ENCODE assay signal across 9 mouse cellular contexts in genomic region chr2:135692568-135693488, GRCm38 (mm10). TPM values are rescaled to one million over a fixed set of nuclear protein-coding genes. Genes with fewer than 3 reads are reported as not detected.
DNase-seq lines count a peak whose midpoint lies in the region; ATAC-seq and TF ChIP-seq lines count a peak whose summit lies in the region.
"Had no signal": no experiment of that assay in that cellular context is flagged by ENCODE, and none has a peak within 500 bp of the region (broad histone marks: within the 10 kb centered on the region; RNA-seq: fewer than 3 reads in every experiment).

No protein-coding gene starts in this region.

- H3K27ac ChIP-seq in liver, postnatal 0 days (ENCODE audit: low read depth): peak overlapping the region; percentile 62
- no peak overlapping the region for H3K27ac ChIP-seq in liver, embryonic 11.5 days (ENCODE audit: low read depth, low read length)
- no peak overlapping the region for H3K27ac ChIP-seq in limb, embryonic 11.5 days (replicated peaks; ENCODE audit: low read depth, low read length)
- H3K27ac ChIP-seq: stomach, embryonic 15.5 days had no signal

- intact Hi-C loops in heart, postnatal 14 days (cut with DNase I): loop anchor here (2.0 kb wide), 2 partner anchors 34 to 132 kb away; partner anchors contain the start of gene Plcb4

- H3K36me3 ChIP-seq in liver, postnatal 0 days (replicated peaks; ENCODE audit: insufficient read depth, low read length): no peaks in the 10 kb centered on the region
- H3K36me3 ChIP-seq in liver, embryonic 11.5 days (ENCODE audit: control insufficient read depth, insufficient read depth, low read length): no peaks in the 10 kb centered on the region
- H3K36me3 ChIP-seq in limb, embryonic 11.5 days (ENCODE audit: control insufficient read depth, insufficient read depth, low read length): no peaks in the 10 kb centered on the region
- H3K36me3 ChIP-seq: stomach, embryonic 15.5 days had no signal

- no peaks in the 10 kb centered on the region for H3K9me3 ChIP-seq in liver, postnatal 0 days (ENCODE audit: low read length)
- no peaks in the 10 kb centered on the region for H3K9me3 ChIP-seq in liver, embryonic 11.5 days (ENCODE audit: control insufficient read depth, low read length)
- H3K9me3 ChIP-seq in limb, embryonic 11.5 days (ENCODE audit: control insufficient read depth, low read length): no peaks in the 10 kb centered on the region
- H3K9me3 ChIP-seq: stomach, embryonic 15.5 days had no signal

- H3K9ac ChIP-seq in liver, postnatal 0 days (replicated peaks): no peak overlapping the region
- H3K9ac ChIP-seq in liver, embryonic 11.5 days (ENCODE audit: low read depth, low read length): no peak overlapping the region
- no peak overlapping the region for H3K9ac ChIP-seq in limb, embryonic 11.5 days (ENCODE audit: low read length)
- H3K9ac ChIP-seq: stomach, embryonic 15.5 days had no signal

- H3K4me3 ChIP-seq in liver, postnatal 0 days (ENCODE audit: low read depth, low read length): no peak overlapping the region
- H3K4me3 ChIP-seq in liver, embryonic 11.5 days (ENCODE audit: low read depth, low read length): no peak overlapping the region
- no peak overlapping the region for H3K4me3 ChIP-seq in limb, embryonic 11.5 days (ENCODE audit: low read depth, low read length)
- H3K4me3 ChIP-seq: stomach, embryonic 15.5 days had no signal

- no peak for TF ChIP-seq CTCF in liver, postnatal 0 days (IDR thresholded peaks at IDR 0.05; ENCODE audit: low read depth)

- peak; percentile 55 for TF ChIP-seq EP300 in liver, postnatal 0 days (IDR thresholded peaks at IDR 0.05; ENCODE audit: low read depth)

- peak; percentile 66 for ATAC-seq in liver, postnatal 0 days
- no peak for ATAC-seq in liver, embryonic 11.5 days (replicated peaks; ENCODE audit: low FRiP score)
- ATAC-seq in limb, embryonic 11.5 days (ENCODE audit: insufficient number of reproducible peaks, low FRiP score, low TSS enrichment, low read depth): peak; percentile 71; the same call in 1 of the 2 replicates

- H3K27me3 ChIP-seq in liver, postnatal 0 days (ENCODE audit: insufficient read depth, low read length): no peaks in the 10 kb centered on the region
- no peaks in the 10 kb centered on the region for H3K27me3 ChIP-seq in liver, embryonic 11.5 days (replicated peaks; ENCODE audit: control insufficient read depth, insufficient read depth, low read length)
- H3K27me3 ChIP-seq in limb, embryonic 11.5 days (ENCODE audit: control insufficient read depth, insufficient read depth, low read length): no peaks in the 10 kb centered on the region
- H3K27me3 ChIP-seq: stomach, embryonic 15.5 days had no signal

- WGBS in liver, postnatal 0 days (ENCODE audit: insufficient replicate concordance): 47% methylated on average over 12 of the region's 12 CpGs
- WGBS in liver, embryonic 11.5 days: 50% methylated on average over 12 of the region's 12 CpGs
- 32% methylated on average over 12 of the region's 12 CpGs for WGBS in limb, embryonic 11.5 days

- DNase-seq in liver, postnatal 0 days: peak; percentile 19
- no peak for DNase-seq in liver, embryonic 11.5 days (ENCODE audit: low spot score)
- peak; percentile 36 for DNase-seq in embryo, embryonic 9.5 days (ENCODE audit: extremely low spot score)
- DNase-seq in heart, postnatal 14 days: peak; percentile 56 to 64
- peak; percentile 54 for DNase-seq in limb, embryonic 11.5 days (ENCODE audit: low spot score)
- DNase-seq in telencephalon, adult 2 months (ENCODE audit: low read depth, low spot score): peak; percentile 29
- DNase-seq in thymus, postnatal 0 days (ENCODE audit: low spot score): no peak
- no peak for DNase-seq in layer of hippocampus, adult 8-10 months (ENCODE audit: low spot score in 2 of 2)

- H3K4me1 ChIP-seq in liver, postnatal 0 days (ENCODE audit: insufficient read depth): no peaks in the 10 kb centered on the region
- H3K4me1 ChIP-seq in liver, embryonic 11.5 days (replicated peaks; ENCODE audit: control insufficient read depth, insufficient read depth, low read length): peaks cover 5% of the 10 kb centered on the region; the same call in 1 of the 2 replicates
- H3K4me1 ChIP-seq in limb, embryonic 11.5 days (ENCODE audit: control insufficient read depth, insufficient read depth, low read length): peaks cover 8% of the 10 kb centered on the region
- H3K4me1 ChIP-seq: stomach, embryonic 15.5 days had no signal

- H3K4me2 ChIP-seq in liver, postnatal 0 days (ENCODE audit: low read depth, low read length): no peak overlapping the region
- H3K4me2 ChIP-seq in liver, embryonic 11.5 days: no peak overlapping the region
- no peak overlapping the region for H3K4me2 ChIP-seq in limb, embryonic 11.5 days (ENCODE audit: low read depth, severe bottlenecking)
- H3K4me2 ChIP-seq: stomach, embryonic 15.5 days had no signal

RNA-seq across cellular contexts. Expression of gene Plcb4, which starts 34.0 kb away (rescaled TPM):
- 2.3 and 2.8 TPM in 2 replicates for polyA plus RNA-seq in liver, postnatal 0 days (2015; fragmentation: Nextera tagmentation; extraction: Ambion mirVana)
- polyA plus RNA-seq in liver, embryonic 11.5 days (2014; fragmentation: Nextera tagmentation; extraction: Ambion mirVana): 7.8 and 10.3 TPM in 2 replicates
- total RNA-seq in heart, postnatal 14 days (2021): 10 to 100 TPM; 82.1 to 93.1 TPM
- 12.4 and 14.0 TPM in 2 replicates for polyA plus RNA-seq in limb, embryonic 11.5 days (2014; fragmentation: Nextera tagmentation; extraction: Ambion mirVana)
- 6.5 and 7.2 TPM in 2 replicates for polyA plus RNA-seq in thymus, postnatal 0 days (2015; fragmentation: Nextera tagmentation; extraction: Ambion mirVana)
- total RNA-seq in layer of hippocampus, adult 8-10 months (2022): 10 to 100 TPM; 18.2 to 34.6 (median 22.3) TPM

Comparison
In these comparisons a context has a peak if more than half of its experiments do, and no peak if none do; other contexts are left out.
1. DNase-seq: peak in liver, postnatal 0 days (single experiment), embryo, embryonic 9.5 days (single experiment), heart, postnatal 14 days (2 of 2), limb, embryonic 11.5 days (single experiment) and telencephalon, adult 2 months (single experiment); none in liver, embryonic 11.5 days (single experiment), thymus, postnatal 0 days (single experiment) and layer of hippocampus, adult 8-10 months (0 of 2).